Mouse (Mus musculus) spleen, adult 2 months (tissue): ENCODE data around the gene Ccnd3. TPM values are rescaled to one million over a fixed set of nuclear protein-coding genes. Genes with fewer than 3 reads are reported as not detected.

ENCODE experiments used
- DNase-seq, 2 experiments: peaks; one replicate each; pipeline versions ENCODE4 v3.0.0 to v3.0.0-alpha.2; 2012 to 2021; ENCODE audit warnings: low spot score in 2 of 2, low read depth in 1 of 2
- H3K27ac ChIP-seq: fragments of 200-500 bp; 2 replicates; pipeline ENCODE4 v1.5.1; 2012; ENCODE audit warnings: low read length, inconsistent platforms; ENCODE audit not compliant: insufficient read depth
- H3K27me3 ChIP-seq: fragments of 200-500 bp; 2 replicates; pipeline ENCODE4 v1.6.1; 2012; ENCODE audit warnings: mild to moderate bottlenecking, moderate library complexity, low read length, inconsistent platforms; ENCODE audit not compliant: control insufficient read depth, insufficient read depth
- H3K36me3 ChIP-seq: fragments of 200-500 bp; 2 replicates; pipeline ENCODE4 v1.6.1; 2012; ENCODE audit warnings: mild to moderate bottlenecking, low read length, inconsistent platforms; ENCODE audit not compliant: control insufficient read depth, insufficient read depth
- H3K4me1 ChIP-seq: fragments of 200-500 bp; 2 replicates; pipeline ENCODE4 v1.6.1; 2011; ENCODE audit warnings: inconsistent platforms; ENCODE audit not compliant: control insufficient read depth, insufficient read depth, insufficient read length
- H3K4me3 ChIP-seq: fragments of 200-500 bp; 2 replicates; pipeline ENCODE4 v1.5.1; 2011; ENCODE audit warnings: mild to moderate bottlenecking, inconsistent platforms; ENCODE audit not compliant: insufficient read depth, insufficient read length; ENCODE audit errors: extremely low read depth
- CTCF ChIP-seq: fragments of 200-500 bp; IDR thresholded peaks from 2 replicates; pipeline ENCODE4 v1.5.1; 2011; ENCODE audit warnings: mild to moderate bottlenecking, inconsistent platforms; ENCODE audit not compliant: insufficient read depth, insufficient read length, insufficient replicate concordance; ENCODE audit errors: extremely low read depth
- POLR2A ChIP-seq: fragments of 200-500 bp; IDR thresholded peaks from 2 replicates; pipeline ENCODE4 v1.6.1; 2011; ENCODE audit warnings: low read depth, low read length, inconsistent platforms
- WGBS: fragments of 180-500 bp; shearing (Covaris S2); methylation state at CpG from one replicate; pipeline ENCODE4 v1.1.7; 2018; 5-methylcytosine and 5-hydroxymethylcytosine counted together
- polyA plus RNA-seq: library from polyadenylated mRNA; depleted of rRNA; stranded (reverse); fragments of >200 nt; gene quantifications from 2 replicates; pipeline ENCODE4 v1.2.3, GENCODE M21; 2012

Gene Ccnd3
- polyA plus RNA-seq, 1 experiment: 171 TPM

DNA sequence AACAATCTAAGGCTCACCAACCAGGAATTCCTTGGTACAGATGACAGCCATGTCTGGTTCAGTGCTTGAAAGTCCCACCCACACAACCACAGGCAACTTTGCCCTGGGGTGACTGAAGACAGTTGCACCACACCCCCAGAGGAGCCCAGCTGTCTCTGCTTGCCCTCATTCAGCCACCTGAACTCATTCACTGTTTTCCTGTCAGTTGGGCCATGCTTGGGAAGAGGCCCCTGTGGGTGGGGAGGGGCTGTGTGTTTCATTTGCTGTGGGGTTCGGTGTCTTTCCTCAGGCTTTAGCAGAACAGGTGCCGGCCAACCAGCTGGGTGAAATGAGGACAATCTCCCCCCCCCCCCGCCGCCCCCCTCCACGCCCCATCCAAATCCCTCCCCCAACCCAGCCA, 37.2 kb downstream of the Ccnd3 start:
- DNase-seq: no peak
- H3K36me3 ChIP-seq: peaks cover 6% of the 10 kb centered on the region
- TF ChIP-seq POLR2A: no peak
- no peak for TF ChIP-seq CTCF
- H3K4me1 ChIP-seq: peaks cover 10% of the 10 kb centered on the region; the same call in 1 of the 2 replicates
- H3K4me3 ChIP-seq: no peak overlapping the region
- 2% methylated on average over 4 of the region's 5 CpGs for WGBS
- no peaks in the 10 kb centered on the region for H3K27me3 ChIP-seq
- no peak overlapping the region for H3K27ac ChIP-seq

DNA sequence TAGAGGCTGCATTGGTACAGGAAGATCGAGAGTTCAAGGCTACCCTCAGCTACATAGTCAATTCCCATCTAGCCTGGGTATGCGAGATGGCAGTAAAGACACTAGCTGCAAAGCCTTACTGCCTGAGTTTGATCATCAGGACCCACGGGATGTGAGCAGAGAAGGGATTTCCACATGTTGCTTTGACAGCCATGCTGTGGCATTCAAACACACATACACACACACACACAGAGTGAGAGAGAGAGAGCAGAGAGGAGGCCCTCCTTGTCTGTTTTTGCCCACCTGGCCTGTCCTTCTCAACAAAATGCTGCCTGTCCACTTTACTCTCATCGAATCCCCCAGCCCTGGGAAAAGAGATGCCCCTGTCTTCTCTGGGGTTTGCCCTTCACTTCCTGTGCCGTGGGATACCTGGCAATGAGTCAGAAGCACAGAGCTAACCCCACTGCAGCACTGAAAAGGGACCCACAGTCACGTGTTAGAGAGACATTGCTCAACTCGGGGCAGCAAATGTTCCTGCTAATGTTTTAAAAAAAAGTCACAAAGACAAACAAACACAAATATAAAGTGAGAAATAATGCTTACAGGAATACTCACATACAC, 38.3 kb downstream of the Ccnd3 start:
- DNase-seq: no peak
- Histone ChIP-seq H3K27me3 (no peaks in the 10 kb centered on the region), H3K36me3 (peaks cover 7% of the 10 kb centered on the region), H3K27ac (no peak overlapping the region), H3K4me1 (peaks cover 10% of the 10 kb centered on the region; the same call in 1 of the 2 replicates), H3K4me3 (no peak overlapping the region)
- 27% methylated on average over 7 of the region's 7 CpGs for WGBS
- no peak for TF ChIP-seq POLR2A
- TF ChIP-seq CTCF: no peak

DNA sequence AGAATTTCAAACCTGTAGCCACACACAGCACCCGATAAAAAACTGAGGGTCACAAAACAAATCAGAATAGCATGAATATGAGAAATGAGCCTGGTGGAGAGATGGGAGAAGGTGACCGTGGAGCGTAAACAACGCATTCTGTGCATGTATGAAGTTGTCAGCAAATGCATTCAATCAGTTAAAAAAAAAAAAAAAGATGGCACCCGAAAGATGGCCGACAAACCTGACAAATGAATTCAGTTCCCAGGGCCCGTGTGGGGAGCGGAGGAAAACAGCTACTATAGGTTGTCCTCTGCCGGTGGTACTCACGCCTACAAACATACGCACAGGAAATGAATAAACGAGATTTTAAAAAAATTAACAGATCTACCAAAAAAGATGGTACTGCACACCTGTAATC, 40.3 kb downstream of the Ccnd3 start:
- peaks cover 10% of the 10 kb centered on the region; the same call in 1 of the 2 replicates for H3K4me1 ChIP-seq
- H3K27me3 ChIP-seq: no peaks in the 10 kb centered on the region
- no peak overlapping the region for H3K4me3 ChIP-seq
- H3K27ac ChIP-seq: no peak overlapping the region
- H3K36me3 ChIP-seq: peaks cover 2% of the 10 kb centered on the region
- 89% methylated on average over 12 of the region's 12 CpGs for WGBS
- DNase-seq: no peak
- no peak for TF ChIP-seq POLR2A
- TF ChIP-seq CTCF: no peak

DNA sequence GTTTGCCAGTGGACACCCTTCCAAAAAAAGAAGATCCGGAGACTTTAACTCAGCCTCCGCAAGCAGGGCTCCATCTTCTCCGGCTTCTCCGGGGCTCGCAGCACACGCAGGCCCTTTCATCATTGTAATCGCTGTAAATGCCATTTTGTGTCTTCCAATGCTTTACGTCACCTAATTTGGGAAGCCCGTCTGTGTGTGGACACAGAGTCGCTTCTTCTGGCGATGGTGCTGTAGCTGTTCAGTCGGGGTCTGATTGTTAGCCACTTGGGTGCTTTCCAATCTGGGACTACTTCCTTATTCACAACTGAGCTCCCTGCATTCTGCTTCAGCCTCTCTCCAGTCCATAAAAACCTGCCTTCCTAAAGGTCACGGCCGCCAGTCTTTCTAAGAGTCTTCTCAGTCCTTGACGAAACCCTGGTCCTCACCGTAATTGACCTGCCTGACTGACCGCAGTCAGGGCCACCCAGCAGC, 41.0 kb downstream of the Ccnd3 start:
- Histone ChIP-seq H3K4me1 (peaks cover 10% of the 10 kb centered on the region; the same call in 1 of the 2 replicates), H3K36me3 (peaks cover 4% of the 10 kb centered on the region), H3K27me3 (no peaks in the 10 kb centered on the region), H3K4me3 (no peak overlapping the region), H3K27ac (no peak overlapping the region)
- 89% methylated on average over 17 of the region's 17 CpGs for WGBS
- no peak for DNase-seq
- TF ChIP-seq CTCF: no peak
- TF ChIP-seq POLR2A: no peak

DNA sequence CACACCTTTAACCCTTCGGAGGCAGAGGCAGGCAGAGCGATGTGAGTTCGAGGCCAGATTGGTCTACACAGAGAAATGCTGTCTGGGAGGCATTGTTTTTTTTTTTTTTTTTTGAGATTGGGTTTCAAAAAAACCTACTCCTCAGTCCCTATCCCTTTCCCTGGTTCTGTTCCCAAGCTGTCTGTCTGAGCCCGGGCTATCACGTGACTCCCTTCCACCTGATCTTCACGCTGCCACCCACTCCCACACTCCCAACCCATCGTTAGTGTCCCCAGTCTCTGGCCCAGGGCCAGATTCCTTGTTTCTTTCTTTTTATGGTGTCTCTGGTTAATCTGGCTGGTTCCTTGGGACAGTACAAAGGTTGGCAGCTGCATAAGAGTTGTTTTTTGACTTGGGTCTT, 46.2 kb downstream of the Ccnd3 start:
- Histone ChIP-seq H3K36me3 (peaks cover 4% of the 10 kb centered on the region), H3K27me3 (no peaks in the 10 kb centered on the region), H3K4me1 (peaks cover 2% of the 10 kb centered on the region; the same call in 1 of the 2 replicates), H3K4me3 (no peak overlapping the region), H3K27ac (no peak overlapping the region)
- no peak for TF ChIP-seq POLR2A
- TF ChIP-seq CTCF: no peak
- WGBS: 91% methylated on average over 7 of the region's 7 CpGs
- DNase-seq: no peak

DNA sequence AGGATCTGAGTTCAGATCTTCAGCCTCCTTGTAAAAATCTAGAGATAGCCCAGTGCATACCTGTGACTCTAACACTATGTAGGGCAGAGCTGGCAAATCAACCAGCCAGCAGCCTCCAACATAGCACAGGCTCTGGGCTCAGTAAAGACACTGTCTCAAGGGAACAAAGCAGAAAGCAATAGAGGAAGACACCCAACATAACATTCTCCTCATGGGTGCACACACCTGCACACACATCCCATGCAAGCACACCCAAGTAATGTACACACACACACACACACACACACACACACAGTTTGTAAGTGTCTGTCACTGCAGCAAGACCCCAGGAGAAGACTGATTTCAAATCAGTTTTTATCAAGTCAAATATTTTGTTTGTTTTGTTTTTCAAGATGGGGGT, 48.1 kb downstream of the Ccnd3 start:
- peaks cover 9% of the 10 kb centered on the region; the same call in 1 of the 2 replicates for H3K4me1 ChIP-seq
- no peak overlapping the region for H3K4me3 ChIP-seq
- H3K27me3 ChIP-seq: no peaks in the 10 kb centered on the region
- peaks cover 2% of the 10 kb centered on the region; the same call in 1 of the 2 replicates for H3K36me3 ChIP-seq
- TF ChIP-seq POLR2A: no peak
- no peak for TF ChIP-seq CTCF
- DNase-seq: peak in 1 of 2 experiments; percentile 30
- H3K27ac ChIP-seq: no peak overlapping the region

DNA sequence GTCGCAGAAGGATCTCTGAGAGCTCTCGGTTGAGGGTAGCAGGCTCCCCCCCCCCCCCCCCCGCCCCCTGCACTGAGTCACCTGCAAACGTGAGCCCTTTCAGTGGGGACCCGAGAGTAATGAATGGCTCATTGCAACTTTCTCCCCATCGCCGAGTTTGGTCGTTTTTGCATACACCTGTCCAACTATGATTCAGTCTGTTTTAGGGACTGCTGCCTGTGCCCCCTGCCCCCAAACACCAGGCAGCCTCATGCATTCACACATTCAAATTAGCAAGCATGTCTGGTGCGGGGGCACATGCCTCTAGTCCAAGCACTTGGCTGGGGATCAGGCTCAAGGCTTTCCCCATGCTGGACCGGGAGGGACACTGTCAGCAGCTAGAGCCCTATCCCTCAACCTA, 49.8 kb downstream of the Ccnd3 start:
- WGBS: 31% methylated on average over 10 of the region's 10 CpGs
- H3K27me3 ChIP-seq: no peaks in the 10 kb centered on the region
- peaks cover 9% of the 10 kb centered on the region; the same call in 1 of the 2 replicates for H3K4me1 ChIP-seq
- TF ChIP-seq POLR2A (no peak), CTCF (no peak)
- no peak for DNase-seq
- H3K36me3 ChIP-seq: peaks cover 2% of the 10 kb centered on the region
- no peak overlapping the region for H3K27ac ChIP-seq
- no peak overlapping the region for H3K4me3 ChIP-seq
